Mouse (Mus musculus) embryonic fibroblast, embryonic 13.5 days (primary cell): Measurements from ENCODE around the gene Ick. TPM values are rescaled to one million over a fixed set of nuclear protein-coding genes. Genes with fewer than 3 reads are reported as not detected.
"Not testable (repeated sequence)": the region's sequence is repeated elsewhere in the genome, so short reads cannot be mapped to it uniquely, and the experiment has no call there.

Experiments
- H3K27ac ChIP-seq: 2 replicates; pipeline ENCODE4 v1.5.1; 2012; ENCODE audit warnings: low read length, control low read depth, inconsistent platforms; ENCODE audit not compliant: insufficient read depth
- H3K4me1 ChIP-seq: 2 replicates; pipeline ENCODE4 v1.6.1; 2011; ENCODE audit warnings: low read length; ENCODE audit not compliant: control insufficient read depth, insufficient read depth
- H3K4me3 ChIP-seq: 2 replicates; pipeline ENCODE4 v1.5.1; 2011; ENCODE audit warnings: mild to moderate bottlenecking, control low read depth, low read length; ENCODE audit not compliant: insufficient read depth
- CTCF ChIP-seq: IDR thresholded peaks from 2 replicates; pipeline ENCODE4 v1.5.1; 2011; ENCODE audit warnings: mild to moderate bottlenecking, control low read depth, low read length, moderate library complexity, borderline replicate concordance; ENCODE audit not compliant: insufficient read depth
- POLR2A ChIP-seq: IDR thresholded peaks from 2 replicates; pipeline ENCODE4 v1.6.1; 2011; ENCODE audit warnings: low read depth, mild to moderate bottlenecking, control low read depth, low read length, moderate library complexity
- polyA plus RNA-seq: library from polyadenylated mRNA; stranded (reverse); fragments of >200 nt; gene quantifications from 2 replicates; pipeline ENCODE4 v1.2.4, GENCODE M21; 2011; ENCODE audit warnings: low read depth; ENCODE audit not compliant: missing spikeins, insufficient read length

Ick gene
- 23.6 and 34.0 TPM in 2 replicates for polyA plus RNA-seq

GRCm38 (mm10) chr9:78108796-78109239, at the start of gene Ick, which contains the start of gene Fbxo9:
Gene Ick (plus strand): TSS chr9:78109192.
Gene Fbxo9 (minus strand): TSS chr9:78109065.
- H3K4me1 ChIP-seq: no peaks in the 10 kb centered on the region
- H3K27ac ChIP-seq: peak within 1 kb of the TSS; percentile 94
- H3K4me3 ChIP-seq: peak within 1 kb of the TSS; percentile 72
- TF ChIP-seq POLR2A: no peak; the same call in none of the 2 replicates
- no peak for TF ChIP-seq CTCF

- H3K4me1 ChIP-seq: peaks cover 3% of the 10 kb centered on the region
Observed at GRCm38 (mm10) chr9:78059525-78060120, 49.4 kb upstream of the Ick start.

GRCm38 (mm10) chr9:78062392-78062791, 46.6 kb upstream of the Ick start:
- TF ChIP-seq CTCF (no peak), POLR2A (no peak)
- H3K27ac ChIP-seq: no peak overlapping the region

More at GRCm38 (mm10) chr9:78059525-78060120, 49.4 kb upstream of the Ick start:
- TF ChIP-seq POLR2A (no peak), CTCF (no peak)
- Histone ChIP-seq H3K27ac (no peak overlapping the region), H3K4me3 (no peak overlapping the region)

GRCm38 (mm10) chr9:78064121-78064520, 44.9 kb upstream of the Ick start:
- no peak overlapping the region for H3K4me3 ChIP-seq
- H3K27ac ChIP-seq: no peak overlapping the region
- H3K4me1 ChIP-seq: no peaks in the 10 kb centered on the region; the same call in 1 of the 2 replicates
- no peak for TF ChIP-seq CTCF
- TF ChIP-seq POLR2A: no peak

More at GRCm38 (mm10) chr9:78062392-78062791, 46.6 kb upstream of the Ick start:
- Histone ChIP-seq H3K4me3 (no peak overlapping the region), H3K4me1 (peaks cover 3% of the 10 kb centered on the region)

- H3K27ac ChIP-seq: no peak overlapping the region
- no peaks in the 10 kb centered on the region for H3K4me1 ChIP-seq
- H3K4me3 ChIP-seq: no peak overlapping the region
- TF ChIP-seq POLR2A: no peak
- no peak for TF ChIP-seq CTCF
Observed at GRCm38 (mm10) chr9:78070496-78070895, 38.5 kb upstream of the Ick start.

GRCm38 (mm10) chr9:78071626-78072025, 37.4 kb upstream of the Ick start:
- no peak for TF ChIP-seq CTCF
- TF ChIP-seq POLR2A: no peak
- no peak overlapping the region for H3K4me3 ChIP-seq
- H3K4me1 ChIP-seq: no peaks in the 10 kb centered on the region
- no peak overlapping the region for H3K27ac ChIP-seq

GRCm38 (mm10) chr9:78073291-78073690, 35.7 kb upstream of the Ick start:
- H3K4me3 ChIP-seq, H3K4me1 ChIP-seq, H3K27ac ChIP-seq: not testable (repeated sequence)

GRCm38 (mm10) chr9:78073713-78074340, 35.2 kb upstream of the Ick start:
- Histone ChIP-seq H3K4me1 (no peaks in the 10 kb centered on the region), H3K27ac (no peak overlapping the region), H3K4me3 (no peak overlapping the region)
- no peak for TF ChIP-seq CTCF
- TF ChIP-seq POLR2A: no peak

GRCm38 (mm10) chr9:78075256-78075655, 33.7 kb upstream of the Ick start:
- TF ChIP-seq CTCF (no peak), POLR2A (no peak)
- no peak overlapping the region for H3K4me3 ChIP-seq
- no peak overlapping the region for H3K27ac ChIP-seq
- H3K4me1 ChIP-seq: no peaks in the 10 kb centered on the region

GRCm38 (mm10) chr9:78078240-78078639, 30.8 kb upstream of the Ick start:
- no peak overlapping the region for H3K27ac ChIP-seq
- no peaks in the 10 kb centered on the region for H3K4me1 ChIP-seq
- H3K4me3 ChIP-seq: no peak overlapping the region
- TF ChIP-seq CTCF: no peak
- no peak for TF ChIP-seq POLR2A
